Mouse (Mus musculus): ENCODE measurements around the gene Gm10322.

- TF ChIP-seq EP300 (IDR thresholded peaks at IDR 0.05; ENCODE audit: low read depth) (no peak), CTCF (IDR thresholded peaks at IDR 0.05; ENCODE audit: low read depth) (no peak)
These were observed 21.1 kb downstream of the Gm10322 start for GRCm38 (mm10) chr10:59636751-59637533.
